Mouse (Mus musculus) midbrain, embryonic 12.5 days (tissue): ENCODE measurements around the gene Ptpn1. TPM values are rescaled to one million over a fixed set of nuclear protein-coding genes. Genes with fewer than 3 reads are reported as not detected.

Source experiments
- ATAC-seq: fragments of 200-750 bp; cut with Nextera tagmentation; 2 replicates; pipeline ENCODE4 v1.8.0; 2017; ENCODE audit warnings: low read depth, moderate TSS enrichment, moderate library complexity; ENCODE audit not compliant: low FRiP score
- H3K27ac ChIP-seq: fragments of 300-500 bp; sonication (generic); replicated peaks from 2 replicates; pipeline ENCODE4 v1.5.1; 2016; ENCODE audit warnings: mild to moderate bottlenecking
- H3K27me3 ChIP-seq: fragments of 300-500 bp; sonication (generic); 2 replicates; pipeline ENCODE4 v1.6.1; 2016; ENCODE audit warnings: mild to moderate bottlenecking
- H3K36me3 ChIP-seq: fragments of 300-500 bp; sonication (generic); 2 replicates; pipeline ENCODE4 v1.6.1; 2016
- H3K4me1 ChIP-seq: fragments of 300-500 bp; sonication (generic); 2 replicates; pipeline ENCODE4 v1.6.1; 2016
- H3K4me2 ChIP-seq: fragments of 300-500 bp; sonication (generic); replicated peaks from 2 replicates; pipeline ENCODE4 v1.6.1; 2016; ENCODE audit warnings: mild to moderate bottlenecking, moderate library complexity
- H3K4me3 ChIP-seq: fragments of 300-500 bp; sonication (generic); 2 replicates; pipeline ENCODE4 v1.5.1; 2016; ENCODE audit warnings: mild to moderate bottlenecking
- H3K9ac ChIP-seq: fragments of 300-500 bp; sonication (generic); replicated peaks from 2 replicates; pipeline ENCODE4 v1.6.1; 2016; ENCODE audit warnings: mild to moderate bottlenecking, moderate library complexity
- H3K9me3 ChIP-seq: fragments of 300-500 bp; sonication (generic); 2 replicates; pipeline ENCODE4 v1.6.1; 2016; ENCODE audit warnings: mild to moderate bottlenecking
- WGBS: fragments of 180-500 bp; shearing (Covaris S2); methylation state at CpG from one replicate; pipeline ENCODE4 v1.1.7; 2016; 5-methylcytosine and 5-hydroxymethylcytosine counted together
- polyA plus RNA-seq: library from polyadenylated mRNA; unstranded; fragments of >200 nt; fragmentation: Nextera tagmentation; extraction: Ambion mirVana; gene quantifications from 2 replicates; pipeline ENCODE4 v1.2.1, GENCODE M21; 2016

The Ptpn1 gene
- polyA plus RNA-seq, 1 experiment from 2014 or later = 117 TPM

GRCm38 (mm10) chr2:167940636-167941035 is 8.8 kb downstream of the Ptpn1 start:
- H3K27me3 ChIP-seq = no peaks in the 10 kb centered on the region
- H3K4me1 ChIP-seq = peaks cover 80% of the 10 kb centered on the region
- H3K4me3 ChIP-seq = no peak overlapping the region
- H3K9me3 ChIP-seq = no peaks in the 10 kb centered on the region
- ATAC-seq = no peak
- peaks cover 3% of the 10 kb centered on the region; the same call in 1 of the 2 replicates for H3K36me3 ChIP-seq
- no peak overlapping the region for H3K9ac ChIP-seq
- H3K27ac ChIP-seq = no peak overlapping the region
- H3K4me2 ChIP-seq = no peak overlapping the region
- WGBS = 91% methylated on average over 11 of the region's 11 CpGs

GRCm38 (mm10) chr2:167941320-167941719 is 9.5 kb downstream of the Ptpn1 start:
- no peak for ATAC-seq
- 56% methylated on average over 4 of the region's 4 CpGs for WGBS
- Histone ChIP-seq H3K9ac (no peak overlapping the region; the same call in 1 of the 2 replicates), H3K9me3 (no peaks in the 10 kb centered on the region), H3K27me3 (no peaks in the 10 kb centered on the region), H3K36me3 (peaks cover 3% of the 10 kb centered on the region; the same call in 1 of the 2 replicates), H3K4me3 (no peak overlapping the region), H3K4me1 (peaks cover 76% of the 10 kb centered on the region), H3K27ac (peak overlapping the region; percentile 70; the same call in 1 of the 2 replicates), H3K4me2 (no peak overlapping the region)

- WGBS = 53% methylated on average over 6 of the region's 6 CpGs
- ATAC-seq = no peak
- Histone ChIP-seq H3K9ac (no peak overlapping the region; the same call in 1 of the 2 replicates), H3K27ac (peak overlapping the region; percentile 70), H3K4me2 (0 out of 2 replicates have a peak overlapping the region, but pooled peaks have one; percentile 5), H3K4me3 (no peak overlapping the region), H3K27me3 (no peaks in the 10 kb centered on the region), H3K9me3 (no peaks in the 10 kb centered on the region), H3K4me1 (peaks cover 74% of the 10 kb centered on the region), H3K36me3 (peaks cover 3% of the 10 kb centered on the region; the same call in 1 of the 2 replicates)
Observed at GRCm38 (mm10) chr2:167941745-167942176, 9.9 kb downstream of the Ptpn1 start.

GRCm38 (mm10) chr2:167942199-167942925 is 10.5 kb downstream of the Ptpn1 start:
- WGBS = 43% methylated on average over 8 of the region's 8 CpGs
- ATAC-seq = peak; percentile 63
- Histone ChIP-seq H3K27ac (peak overlapping the region; percentile 70), H3K4me2 (peak overlapping the region; percentile 5; the same call in 1 of the 2 replicates), H3K4me1 (peaks cover 70% of the 10 kb centered on the region), H3K27me3 (no peaks in the 10 kb centered on the region), H3K4me3 (no peak overlapping the region), H3K9ac (no peak overlapping the region; the same call in 1 of the 2 replicates), H3K9me3 (no peaks in the 10 kb centered on the region), H3K36me3 (peaks cover 1% of the 10 kb centered on the region; the same call in 1 of the 2 replicates)

GRCm38 (mm10) chr2:167942926-167943633 is 11.2 kb downstream of the Ptpn1 start:
- no peak overlapping the region for H3K4me3 ChIP-seq
- 81% methylated on average over 12 of the region's 12 CpGs for WGBS
- H3K4me1 ChIP-seq = peaks cover 73% of the 10 kb centered on the region
- no peaks in the 10 kb centered on the region for H3K27me3 ChIP-seq
- no peak for ATAC-seq
- no peak overlapping the region for H3K9ac ChIP-seq
- no peaks in the 10 kb centered on the region for H3K9me3 ChIP-seq
- peak overlapping the region; percentile 70 for H3K27ac ChIP-seq
- no peak overlapping the region for H3K4me2 ChIP-seq
- H3K36me3 ChIP-seq = no peaks in the 10 kb centered on the region

- H3K9ac ChIP-seq = no peak overlapping the region
- no peaks in the 10 kb centered on the region for H3K27me3 ChIP-seq
- WGBS = 69% methylated on average over 3 of the region's 3 CpGs
- peaks cover 76% of the 10 kb centered on the region for H3K4me1 ChIP-seq
- H3K9me3 ChIP-seq = no peaks in the 10 kb centered on the region
- H3K4me2 ChIP-seq = no peak overlapping the region
- no peak overlapping the region for H3K27ac ChIP-seq
- H3K36me3 ChIP-seq = no peaks in the 10 kb centered on the region
- no peak for ATAC-seq
- H3K4me3 ChIP-seq = no peak overlapping the region
Observed at GRCm38 (mm10) chr2:167944193-167944592, 12.3 kb downstream of the Ptpn1 start.

- Histone ChIP-seq H3K9ac (no peak overlapping the region), H3K4me3 (no peak overlapping the region), H3K4me2 (no peak overlapping the region), H3K4me1 (peaks cover 63% of the 10 kb centered on the region), H3K9me3 (no peaks in the 10 kb centered on the region), H3K36me3 (no peaks in the 10 kb centered on the region), H3K27me3 (no peaks in the 10 kb centered on the region), H3K27ac (no peak overlapping the region)
- no peak for ATAC-seq
- WGBS = 91% methylated on average over 5 of the region's 5 CpGs
Observed at GRCm38 (mm10) chr2:167945451-167945850, 13.6 kb downstream of the Ptpn1 start.

- no peaks in the 10 kb centered on the region for H3K27me3 ChIP-seq
- H3K9ac ChIP-seq = no peak overlapping the region
- WGBS = 86% methylated on average over 3 of the region's 3 CpGs
- ATAC-seq = no peak
- H3K4me3 ChIP-seq = no peak overlapping the region
- H3K4me1 ChIP-seq = peaks cover 45% of the 10 kb centered on the region
- H3K27ac ChIP-seq = no peak overlapping the region
- H3K36me3 ChIP-seq = no peaks in the 10 kb centered on the region
- H3K9me3 ChIP-seq = no peaks in the 10 kb centered on the region
- no peak overlapping the region for H3K4me2 ChIP-seq
Observed at GRCm38 (mm10) chr2:167947251-167947650, 15.4 kb downstream of the Ptpn1 start.

- no peak overlapping the region for H3K9ac ChIP-seq
- H3K4me1 ChIP-seq = peaks cover 37% of the 10 kb centered on the region
- no peaks in the 10 kb centered on the region for H3K9me3 ChIP-seq
- no peak overlapping the region for H3K4me2 ChIP-seq
- no peak overlapping the region for H3K27ac ChIP-seq
- no peak overlapping the region for H3K4me3 ChIP-seq
- H3K36me3 ChIP-seq = no peaks in the 10 kb centered on the region
- H3K27me3 ChIP-seq = no peaks in the 10 kb centered on the region
- no peak for ATAC-seq
- 86% methylated on average over 6 of the region's 6 CpGs for WGBS
Observed at GRCm38 (mm10) chr2:167948047-167948446, 16.2 kb downstream of the Ptpn1 start.

- no peaks in the 10 kb centered on the region for H3K27me3 ChIP-seq
- no peaks in the 10 kb centered on the region for H3K36me3 ChIP-seq
- no peaks in the 10 kb centered on the region for H3K9me3 ChIP-seq
- H3K4me2 ChIP-seq = no peak overlapping the region
- no peak for ATAC-seq
- 87% methylated on average over 13 of the region's 13 CpGs for WGBS
- H3K4me3 ChIP-seq = no peak overlapping the region
- no peak overlapping the region for H3K27ac ChIP-seq
- no peak overlapping the region for H3K9ac ChIP-seq
- H3K4me1 ChIP-seq = peaks cover 32% of the 10 kb centered on the region
Observed at GRCm38 (mm10) chr2:167948557-167948956, 16.7 kb downstream of the Ptpn1 start.

GRCm38 (mm10) chr2:167949250-167949649 is 17.4 kb downstream of the Ptpn1 start:
- no peak overlapping the region for H3K9ac ChIP-seq
- no peaks in the 10 kb centered on the region for H3K27me3 ChIP-seq
- no peak overlapping the region for H3K4me2 ChIP-seq
- no peak overlapping the region for H3K27ac ChIP-seq
- 71% methylated on average over 6 of the region's 6 CpGs for WGBS
- H3K9me3 ChIP-seq = no peaks in the 10 kb centered on the region
- no peak overlapping the region for H3K4me3 ChIP-seq
- no peaks in the 10 kb centered on the region for H3K36me3 ChIP-seq
- H3K4me1 ChIP-seq = peaks cover 29% of the 10 kb centered on the region
- no peak for ATAC-seq

GRCm38 (mm10) chr2:167949808-167950207 is 18.0 kb downstream of the Ptpn1 start:
- peaks cover 26% of the 10 kb centered on the region for H3K4me1 ChIP-seq
- no peak overlapping the region for H3K27ac ChIP-seq
- WGBS = 73% methylated on average over 2 of the region's 2 CpGs
- no peaks in the 10 kb centered on the region for H3K27me3 ChIP-seq
- H3K9ac ChIP-seq = no peak overlapping the region
- no peaks in the 10 kb centered on the region for H3K36me3 ChIP-seq
- H3K9me3 ChIP-seq = no peaks in the 10 kb centered on the region
- no peak overlapping the region for H3K4me2 ChIP-seq
- no peak overlapping the region for H3K4me3 ChIP-seq
- ATAC-seq = no peak
